Mouse (Mus musculus) lung, embryonic 14.5 days (tissue): Measurements from ENCODE around the gene Snx9. TPM values are rescaled to one million over a fixed set of nuclear protein-coding genes. Genes with fewer than 3 reads are reported as not detected.

ENCODE experiments used
- ATAC-seq: fragments of 200-750 bp; cut with Nextera tagmentation; 2 replicates; pipeline ENCODE4 v1.8.0; 2017; ENCODE audit warnings: mild to moderate bottlenecking, moderate TSS enrichment, moderate library complexity; ENCODE audit not compliant: insufficient read depth
- DNase-seq: peaks from one replicate; pipeline ENCODE4 v3.0.0-alpha.2; 2015
- H3K27ac ChIP-seq: fragments of 300-500 bp; sonication (generic); 2 replicates; pipeline ENCODE4 v1.5.1; 2014; ENCODE audit warnings: low read depth, mild to moderate bottlenecking, moderate library complexity
- H3K27me3 ChIP-seq: fragments of 300-500 bp; sonication (generic); 2 replicates; pipeline ENCODE4 v1.6.1; 2014; ENCODE audit warnings: low read length, control low read depth; ENCODE audit not compliant: insufficient read depth
- H3K36me3 ChIP-seq: fragments of 300-500 bp; sonication (generic); 2 replicates; pipeline ENCODE4 v1.6.1; 2014; ENCODE audit warnings: control low read depth; ENCODE audit not compliant: insufficient read depth
- H3K4me1 ChIP-seq: fragments of 300-500 bp; sonication (generic); 2 replicates; pipeline ENCODE4 v1.6.1; 2014; ENCODE audit warnings: antibody characterized with exemption, control low read depth; ENCODE audit not compliant: insufficient read depth
- H3K4me2 ChIP-seq: fragments of 300-500 bp; sonication (generic); 2 replicates; pipeline ENCODE4 v1.6.1; 2014; ENCODE audit warnings: mild to moderate bottlenecking
- H3K4me3 ChIP-seq: fragments of 300-500 bp; sonication (generic); 2 replicates; pipeline ENCODE4 v1.5.1; 2014; ENCODE audit warnings: low read depth, low read length
- H3K9ac ChIP-seq: fragments of 300-500 bp; sonication (generic); 2 replicates; pipeline ENCODE4 v1.6.1; 2014
- H3K9me3 ChIP-seq: fragments of 300-500 bp; sonication (generic); 2 replicates; pipeline ENCODE4 v1.6.1; 2016; ENCODE audit warnings: low read depth, low read length, control low read depth
- CTCF ChIP-seq: IDR thresholded peaks from 2 replicates; pipeline ENCODE4 v1.5.1; 2016; ENCODE audit warnings: antibody characterized with exemption, low read depth
- WGBS: fragments of 180-500 bp; shearing (Covaris S2); extraction: QIAGEN DNeasy Blood & Tissue Kit; methylation state at CpG from one replicate; pipeline ENCODE4 v1.1.7; 2014; 5-methylcytosine and 5-hydroxymethylcytosine counted together
- polyA plus RNA-seq: library from polyadenylated mRNA; unstranded; fragments of >200 nt; fragmentation: Nextera tagmentation; extraction: Ambion mirVana; gene quantifications from 2 replicates; pipeline ENCODE4 v1.2.1, GENCODE M21; 2014

Snx9 gene
- polyA plus RNA-seq, 1 experiment from 2014 or later, result 38.8 TPM

DNA sequence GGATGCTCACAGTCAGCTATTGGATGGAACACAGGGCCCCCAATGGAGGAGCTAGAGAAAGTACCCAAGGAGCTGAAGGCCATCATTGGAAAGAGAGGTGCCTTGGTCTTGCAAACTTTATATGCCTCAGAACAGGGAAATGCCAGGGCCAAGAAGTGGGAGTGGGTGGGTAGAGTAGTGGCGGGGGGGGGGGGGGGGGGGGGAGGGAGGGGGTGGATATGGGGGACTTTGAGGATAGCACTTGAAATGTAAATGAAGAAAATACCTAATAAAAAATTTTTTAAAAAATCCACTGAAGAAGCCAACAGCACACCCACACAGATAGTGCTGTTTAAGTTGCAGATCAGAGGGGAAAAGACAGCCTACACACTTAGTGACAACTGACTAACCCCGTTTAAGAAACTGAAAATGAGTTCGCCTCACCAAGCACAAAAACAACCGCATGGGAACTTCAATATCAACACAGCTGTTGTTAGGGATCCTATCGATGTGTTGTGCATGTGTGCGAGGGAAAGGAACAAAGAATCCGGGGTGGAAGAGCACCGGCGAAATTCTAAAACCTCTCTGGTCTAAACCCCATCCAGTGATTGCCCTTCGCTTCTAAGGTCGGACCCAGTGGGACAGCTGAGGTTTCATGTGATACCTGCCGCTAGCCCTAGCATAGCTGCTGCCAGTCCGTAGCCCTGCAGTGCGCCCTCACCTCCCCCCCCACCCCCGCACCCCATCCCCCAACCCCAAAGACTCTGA lies 13.1 kb upstream of the Snx9 start:
- ATAC-seq, result no peak

DNA sequence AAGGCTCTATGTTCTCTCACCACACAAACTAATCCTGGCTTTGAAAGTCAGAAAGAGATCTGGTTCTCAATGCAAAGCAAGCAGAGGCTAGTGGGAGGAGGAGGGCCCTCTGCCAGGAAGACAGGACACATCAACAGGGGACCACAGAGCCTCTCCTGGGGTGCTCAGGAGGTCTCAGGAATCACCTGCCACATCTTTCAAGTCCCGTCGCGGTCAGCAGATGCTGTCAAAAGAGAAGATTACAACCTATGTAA lies 12.6 kb upstream of the Snx9 start:
- Histone ChIP-seq H3K9me3 (no peaks in the 10 kb centered on the region), H3K4me2 (peak overlapping the region; percentile 26), H3K27ac (no peak overlapping the region), H3K4me3 (no peak overlapping the region), H3K36me3 (no peaks in the 10 kb centered on the region), H3K27me3 (no peaks in the 10 kb centered on the region), H3K4me1 (0 out of 2 replicates have a peak, but pooled peaks cover 4% of the 10 kb centered on the region), H3K9ac (no peak overlapping the region)
- DNase-seq (no peak), ATAC-seq (no peak)
- TF ChIP-seq CTCF, result no peak
- 19% methylated on average over 3 of the region's 3 CpGs for WGBS

More for the DNA sequence above, 13.1 kb upstream of the Snx9 start:
- H3K27me3 ChIP-seq, result no peaks in the 10 kb centered on the region
- no peaks in the 10 kb centered on the region for H3K36me3 ChIP-seq
- no peaks in the 10 kb centered on the region for H3K9me3 ChIP-seq
- H3K4me1 ChIP-seq, result 0 out of 2 replicates have a peak, but pooled peaks cover 4% of the 10 kb centered on the region
- H3K4me3 ChIP-seq, result no peak overlapping the region
- H3K9ac ChIP-seq, result peak overlapping the region; percentile 23; the same call in 1 of the 2 replicates
- no peak for DNase-seq
- no peak for TF ChIP-seq CTCF
- no peak overlapping the region for H3K27ac ChIP-seq
- WGBS, result 13% methylated on average over 14 of the region's 15 CpGs
- peak overlapping the region; percentile 26 for H3K4me2 ChIP-seq

DNA sequence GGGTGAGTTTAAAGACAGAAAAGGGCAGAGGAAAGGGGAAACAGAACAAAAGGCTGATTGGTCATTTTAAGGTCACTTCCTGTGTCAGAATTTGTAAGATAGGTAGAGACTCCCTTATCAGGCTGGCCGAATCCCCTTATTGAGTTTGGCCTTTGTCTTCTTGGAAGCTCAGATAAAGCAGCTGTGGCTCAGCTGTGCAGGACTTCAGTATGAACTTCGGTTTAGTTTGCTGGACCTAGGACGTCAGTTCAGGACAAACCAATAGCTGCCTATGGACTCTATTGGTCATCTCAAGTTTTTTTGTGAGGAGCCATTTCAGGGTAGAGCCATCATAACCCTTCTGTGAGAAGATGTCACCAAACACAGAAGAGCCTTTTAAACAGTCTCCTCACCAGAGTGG lies 12.2 kb upstream of the Snx9 start:
- H3K9me3 ChIP-seq, result no peaks in the 10 kb centered on the region
- no peaks in the 10 kb centered on the region for H3K27me3 ChIP-seq
- 43% methylated on average over 3 of the region's 3 CpGs for WGBS
- H3K4me2 ChIP-seq, result no peak overlapping the region
- 0 out of 2 replicates have a peak, but pooled peaks cover 4% of the 10 kb centered on the region for H3K4me1 ChIP-seq
- no peak for TF ChIP-seq CTCF
- ATAC-seq, result no peak
- no peak overlapping the region for H3K27ac ChIP-seq
- DNase-seq, result no peak
- H3K9ac ChIP-seq, result no peak overlapping the region
- no peaks in the 10 kb centered on the region for H3K36me3 ChIP-seq
- H3K4me3 ChIP-seq, result no peak overlapping the region

DNA sequence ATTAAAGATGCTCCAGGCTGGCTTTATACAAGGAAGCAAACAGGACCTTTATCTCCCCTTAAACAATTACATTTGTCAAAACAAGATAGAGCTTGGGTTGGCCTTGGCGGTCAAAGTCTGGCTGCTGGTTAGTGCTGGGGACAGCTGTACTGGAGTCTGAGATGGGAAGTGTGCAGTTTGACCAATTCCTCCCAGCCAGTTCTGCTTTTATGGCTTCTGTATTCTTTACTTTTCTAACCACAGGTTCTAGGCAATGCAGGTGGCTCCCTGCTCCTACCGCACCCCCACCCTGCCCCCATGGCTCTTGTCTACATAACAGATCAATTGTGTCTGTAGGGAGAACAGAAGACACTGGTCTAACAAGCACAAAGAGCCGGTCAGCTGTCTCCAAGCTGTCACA lies 11.2 kb upstream of the Snx9 start:
- Histone ChIP-seq H3K36me3 (no peaks in the 10 kb centered on the region), H3K4me3 (no peak overlapping the region), H3K9ac (no peak overlapping the region), H3K27ac (no peak overlapping the region), H3K9me3 (no peaks in the 10 kb centered on the region), H3K4me1 (0 out of 2 replicates have a peak, but pooled peaks cover 4% of the 10 kb centered on the region), H3K27me3 (no peaks in the 10 kb centered on the region), H3K4me2 (no peak overlapping the region)
- WGBS, result 66% methylated on average over 3 of the region's 3 CpGs
- no peak for ATAC-seq
- TF ChIP-seq CTCF, result no peak
- DNase-seq, result no peak

DNA sequence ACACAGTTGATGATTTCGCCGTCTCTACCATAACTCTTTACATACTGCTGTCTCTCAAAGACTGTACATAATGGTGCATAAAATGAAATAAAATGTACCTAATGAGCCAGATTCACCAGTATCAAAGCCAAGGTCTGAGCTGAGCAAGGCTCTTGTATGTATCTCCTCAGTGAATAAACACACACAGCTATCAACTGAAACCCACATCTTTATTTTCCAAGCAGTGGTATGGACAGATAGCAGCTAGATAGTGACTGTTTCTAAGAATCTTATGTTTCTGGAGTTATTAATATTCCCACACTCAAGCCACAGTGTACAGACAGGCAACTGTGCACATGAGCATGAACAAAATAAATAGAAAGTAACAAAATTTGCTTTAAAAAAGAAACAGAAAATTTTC lies 10.7 kb upstream of the Snx9 start:
- no peak overlapping the region for H3K9ac ChIP-seq
- no peak overlapping the region for H3K4me2 ChIP-seq
- no peaks in the 10 kb centered on the region for H3K9me3 ChIP-seq
- no peak overlapping the region for H3K27ac ChIP-seq
- no peaks in the 10 kb centered on the region for H3K36me3 ChIP-seq
- H3K27me3 ChIP-seq, result no peaks in the 10 kb centered on the region
- no peak for TF ChIP-seq CTCF
- DNase-seq (no peak), ATAC-seq (no peak)
- 0 out of 2 replicates have a peak, but pooled peaks cover 4% of the 10 kb centered on the region for H3K4me1 ChIP-seq
- no peak overlapping the region for H3K4me3 ChIP-seq
- 77% methylated on average over 2 of the region's 2 CpGs for WGBS

DNA sequence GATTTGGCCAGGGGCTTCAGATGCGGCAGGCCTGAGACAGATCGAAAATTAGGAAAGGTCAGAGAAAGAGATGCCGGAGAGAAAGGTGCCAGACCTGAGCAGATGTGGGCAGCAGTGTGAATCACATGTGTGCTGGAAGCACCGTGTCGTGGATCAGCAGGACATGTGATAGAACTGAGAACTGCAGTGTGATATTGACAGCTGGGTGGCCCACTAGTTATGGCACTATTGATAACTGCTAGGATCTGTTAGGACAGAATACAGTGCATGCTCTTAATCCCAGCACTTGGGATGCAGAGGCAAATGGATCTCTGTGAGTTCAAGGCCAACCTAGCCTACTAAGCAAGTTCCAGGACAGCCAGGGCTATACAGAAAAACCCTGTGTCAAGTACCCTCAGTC lies 10.3 kb upstream of the Snx9 start:
- Histone ChIP-seq H3K4me3 (no peak overlapping the region), H3K36me3 (no peaks in the 10 kb centered on the region), H3K4me1 (0 out of 2 replicates have a peak, but pooled peaks cover 4% of the 10 kb centered on the region), H3K9me3 (no peaks in the 10 kb centered on the region), H3K27me3 (no peaks in the 10 kb centered on the region), H3K27ac (no peak overlapping the region), H3K4me2 (no peak overlapping the region), H3K9ac (no peak overlapping the region)
- TF ChIP-seq CTCF, result no peak
- WGBS, result 89% methylated on average over 5 of the region's 5 CpGs
- ATAC-seq (no peak), DNase-seq (no peak)

DNA sequence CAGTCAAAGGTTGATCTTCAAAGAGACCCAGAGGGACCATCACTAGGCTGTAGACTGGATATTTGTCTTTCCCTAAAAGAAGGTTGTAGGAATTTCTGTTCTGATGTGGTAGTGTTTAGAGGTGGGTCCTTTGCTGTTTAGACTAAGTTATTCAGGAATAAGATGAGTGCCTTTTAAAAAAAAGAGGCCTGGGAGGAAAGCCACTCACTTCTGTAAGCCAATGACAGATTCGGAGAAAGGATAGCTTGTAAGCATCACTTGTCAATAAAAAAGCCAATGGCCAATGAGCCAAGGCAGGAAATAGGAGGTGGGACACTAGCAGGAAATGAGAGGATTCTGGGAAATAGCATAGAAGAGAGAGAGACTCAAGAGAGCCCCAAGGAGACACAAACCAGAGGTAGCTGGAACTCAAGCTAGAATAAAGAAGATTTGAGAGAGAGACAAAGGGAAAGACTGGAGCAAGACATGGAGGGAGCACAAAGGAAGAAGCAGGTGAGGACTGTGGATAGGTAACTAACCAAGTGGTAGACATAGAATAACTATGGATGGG lies 9.8 kb upstream of the Snx9 start:
- DNase-seq (no peak), ATAC-seq (no peak)
- Histone ChIP-seq H3K4me2 (no peak overlapping the region), H3K27me3 (no peaks in the 10 kb centered on the region), H3K4me1 (0 out of 2 replicates have a peak, but pooled peaks cover 4% of the 10 kb centered on the region), H3K27ac (no peak overlapping the region), H3K36me3 (no peaks in the 10 kb centered on the region), H3K9me3 (no peaks in the 10 kb centered on the region), H3K9ac (no peak overlapping the region), H3K4me3 (no peak overlapping the region)
- 80% methylated on average over 1 of the region's 1 CpGs for WGBS
- TF ChIP-seq CTCF, result no peak
